Mouse (Mus musculus) T-cell, adult 2 months (primary cell): ENCODE results near the gene C2cd2l.
"Not testable (repeated sequence)": the region's sequence is repeated elsewhere in the genome, so short reads cannot be mapped to it uniquely, and the experiment has no call there.

ENCODE experiments used
- DNase-seq: peaks from one replicate; pipeline ENCODE4 v3.0.0; 2022; ENCODE audit warnings: low spot score

Gene C2cd2l

DNA sequence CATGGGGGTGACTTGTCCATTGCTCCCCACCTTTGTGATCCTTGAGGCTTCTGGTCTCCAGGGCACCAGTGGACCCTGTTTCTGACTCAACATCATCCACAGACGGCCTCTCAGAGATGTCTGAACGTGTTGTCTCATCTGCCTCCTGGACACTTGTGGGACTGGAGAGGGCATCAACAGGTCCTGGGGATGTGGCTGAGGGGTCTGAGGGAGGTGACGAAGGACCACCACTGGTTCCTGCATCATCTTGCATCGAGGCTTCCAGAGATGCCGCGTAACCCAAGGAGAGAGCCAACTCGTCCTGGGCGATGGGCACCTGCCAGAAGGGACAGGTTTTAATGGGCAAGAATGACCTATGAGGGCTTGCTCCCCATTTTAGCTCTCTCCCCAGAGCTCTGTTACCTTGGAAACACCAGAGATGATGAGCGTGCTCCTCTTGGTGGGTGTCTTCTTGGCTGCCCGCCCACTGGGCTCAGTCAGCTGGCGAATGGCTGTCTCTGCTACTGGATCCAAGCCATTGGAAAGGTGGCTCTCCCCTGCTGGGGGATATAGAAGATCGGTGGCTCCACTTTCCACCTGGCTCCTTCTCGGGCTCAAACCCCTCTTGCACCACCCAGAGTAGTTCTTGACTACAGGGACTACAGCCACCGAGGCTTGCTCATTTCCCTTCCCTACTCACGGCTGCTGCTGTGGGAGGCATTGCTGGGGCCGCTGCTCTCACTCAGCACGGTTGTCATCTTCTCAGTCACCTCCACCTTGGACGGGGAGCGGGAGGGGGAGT, 6.4 kb downstream of the C2cd2l start:
- no peak for DNase-seq

- DNase-seq: no peak
Measured at GRCm38 (mm10) chr9:44311136-44312134, 8.7 kb downstream of the C2cd2l start.

GRCm38 (mm10) chr9:44310750-44311135, 9.3 kb downstream of the C2cd2l start:
- no peak for DNase-seq

- DNase-seq: no peak
Measured at GRCm38 (mm10) chr9:44309756-44310155, 10.3 kb downstream of the C2cd2l start.

DNA sequence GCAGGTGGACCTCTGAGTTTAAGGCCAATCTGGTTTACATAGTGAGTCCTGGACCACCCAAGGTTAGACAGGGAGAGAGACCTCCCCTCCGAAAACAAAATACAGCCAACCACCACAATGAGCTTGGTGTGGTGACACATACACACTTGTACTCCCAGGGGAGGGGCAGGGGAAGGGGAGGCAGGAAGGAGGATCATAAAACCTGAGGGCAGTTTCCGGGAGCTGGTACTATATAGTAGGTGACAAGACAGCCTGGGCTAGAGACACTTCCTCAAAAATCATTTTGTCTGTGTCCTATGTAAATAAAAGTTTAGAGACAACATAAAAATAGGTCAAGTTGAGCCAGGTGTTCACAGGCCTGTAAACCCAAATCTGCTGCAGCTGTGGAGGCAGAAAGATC, 12.8 kb downstream of the C2cd2l start:
- DNase-seq: no peak

DNA sequence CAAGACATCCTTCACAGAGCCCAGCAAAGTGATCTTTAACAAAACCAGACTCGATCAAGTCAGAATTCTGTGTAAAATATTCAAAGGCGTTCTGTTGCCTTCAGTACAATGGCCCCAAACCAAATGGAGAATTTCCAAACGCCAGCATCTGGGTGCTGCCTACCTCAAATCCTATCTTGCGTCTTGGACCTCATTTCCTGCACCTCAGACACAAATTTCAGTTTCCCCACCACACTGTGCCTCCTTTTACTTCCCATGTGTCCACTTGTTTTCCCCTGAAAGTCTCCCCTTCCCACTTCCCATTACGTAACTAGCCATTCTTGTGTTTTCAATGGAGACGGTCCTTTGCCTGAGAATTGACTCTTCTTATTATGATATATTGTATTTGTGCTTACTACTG, 13.6 kb downstream of the C2cd2l start:
- DNase-seq: no peak

GRCm38 (mm10) chr9:44305466-44306079, 14.5 kb downstream of the C2cd2l start, which contains the start of gene Hinfp:
Gene Hinfp (minus strand): TSS chr9:44305671.
- peak; percentile 99 for DNase-seq

GRCm38 (mm10) chr9:44300001-44300400, 20.1 kb downstream of the C2cd2l start:
- DNase-seq: not testable (repeated sequence)

DNA sequence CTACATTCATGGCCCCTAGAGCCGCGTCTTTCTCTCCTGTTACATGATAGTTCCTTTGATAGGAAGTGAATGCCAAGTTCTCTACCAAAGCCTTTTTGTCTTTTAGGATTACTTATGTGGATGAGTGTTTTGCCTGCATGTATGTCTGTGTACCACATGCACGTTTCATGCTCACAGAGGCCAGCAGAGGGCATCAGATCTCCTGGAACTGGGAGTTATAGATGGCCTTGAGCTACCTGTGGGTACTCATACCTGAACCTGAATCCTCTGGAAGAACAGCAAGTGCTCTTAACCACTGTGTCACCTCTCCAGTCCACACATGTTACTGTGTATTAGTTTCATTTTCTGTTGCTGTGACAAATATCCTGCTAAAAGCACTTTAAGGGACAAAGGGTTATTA, 27.6 kb downstream of the C2cd2l start:
- peak; percentile 58 for DNase-seq

GRCm38 (mm10) chr9:44288959-44289291, 31.2 kb downstream of the C2cd2l start:
- DNase-seq: no peak

DNA sequence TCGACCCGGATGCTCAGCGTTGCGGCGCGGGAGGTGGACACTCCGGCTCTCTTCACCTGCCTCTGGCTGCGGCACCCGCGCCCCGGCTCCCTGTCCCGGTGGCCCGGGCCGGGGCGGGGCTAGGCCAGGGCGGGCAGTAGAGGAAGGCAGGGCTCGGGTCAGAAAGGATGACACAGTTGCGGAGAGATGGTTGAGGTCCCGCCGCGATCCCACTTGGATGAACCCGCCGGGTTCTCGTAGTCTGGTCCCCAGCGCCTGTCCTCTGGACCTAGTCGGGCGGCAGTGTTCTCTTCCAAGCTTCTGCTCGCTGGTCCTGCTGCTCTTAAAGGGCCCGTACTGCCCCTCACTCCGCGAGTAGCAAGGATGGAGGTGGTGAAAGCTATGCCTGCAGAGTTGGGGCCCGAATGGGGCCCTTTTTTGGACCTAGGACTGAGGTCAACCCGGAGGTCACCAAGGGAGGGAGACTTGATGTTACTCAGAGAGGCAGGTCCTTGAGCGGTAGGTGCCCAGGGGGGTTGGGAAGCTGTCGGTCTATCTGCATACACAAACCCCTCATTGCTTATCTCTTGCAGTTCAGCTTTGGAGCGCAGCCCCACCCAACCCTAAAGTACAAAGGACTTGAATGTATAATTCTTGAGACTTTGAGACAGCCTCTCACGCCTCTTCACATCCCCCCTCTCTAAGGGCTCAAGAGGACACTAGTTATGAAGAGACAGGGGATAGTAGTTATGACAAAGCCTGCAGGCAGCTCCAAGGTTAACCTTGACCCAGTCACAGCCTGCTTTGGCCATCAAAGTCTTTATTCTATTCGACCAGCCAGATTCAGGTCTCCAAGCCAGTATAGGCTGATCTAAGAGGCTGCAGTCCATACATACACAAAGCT, 31.8 kb downstream of the C2cd2l start, which contains the start of gene Abcg4:
Abcg4 (minus strand) TSS at position 540 of the 883 bp plus-strand sequence.
- DNase-seq: no peak

GRCm38 (mm10) chr9:44287401-44288075, 32.5 kb downstream of the C2cd2l start:
- no peak for DNase-seq

DNA sequence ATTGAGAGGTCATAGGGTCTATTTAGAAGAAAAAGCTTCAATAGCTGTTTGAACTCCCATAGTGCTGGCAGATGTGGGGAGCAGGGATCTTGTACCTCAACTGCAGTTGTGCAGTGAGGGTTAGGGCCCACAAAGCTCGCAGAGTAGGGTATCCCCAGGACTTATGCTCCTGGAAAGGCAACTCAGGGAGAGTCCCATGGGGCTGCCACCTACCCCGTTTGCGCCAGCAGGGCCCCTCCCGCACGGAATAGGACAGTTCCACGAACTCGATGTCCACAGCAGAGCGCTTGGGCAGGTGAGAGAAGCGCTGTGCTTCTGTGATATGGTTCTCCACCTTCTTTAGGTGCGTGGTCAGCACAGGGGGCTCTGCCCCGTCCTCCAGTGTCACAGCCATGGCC, 33.1 kb downstream of the C2cd2l start:
- DNase-seq: no peak

DNA sequence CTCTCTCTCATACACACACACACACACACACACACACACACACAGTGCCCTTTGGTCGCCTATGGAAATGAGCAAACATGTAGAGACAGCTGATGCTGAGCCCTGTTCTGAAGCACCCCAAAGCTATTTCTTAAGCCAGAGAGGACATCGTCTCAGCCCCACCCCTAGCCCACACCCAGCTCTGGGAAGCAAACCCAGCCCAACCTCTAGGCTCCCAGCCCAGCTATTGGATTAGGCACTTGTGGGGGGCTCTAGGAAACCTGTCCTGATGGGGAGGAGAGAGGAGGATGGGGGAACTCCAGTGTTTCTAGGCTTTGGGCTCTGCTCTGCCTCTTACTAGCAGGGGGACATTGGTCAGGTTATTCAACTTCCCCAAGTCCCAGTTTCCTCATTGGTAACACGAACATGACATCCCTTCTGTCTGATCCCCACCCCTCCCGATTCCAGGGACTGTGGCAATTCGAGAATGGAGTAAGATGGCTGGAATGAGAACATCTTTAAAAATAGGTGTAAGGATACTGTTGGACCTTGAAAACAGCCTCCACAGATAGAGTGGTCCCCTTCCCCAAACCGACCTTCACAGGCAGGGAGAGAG, 33.7 kb downstream of the C2cd2l start:
- no peak for DNase-seq

GRCm38 (mm10) chr9:44283183-44283582, 36.9 kb downstream of the C2cd2l start:
- DNase-seq: no peak

- DNase-seq: no peak
Measured at GRCm38 (mm10) chr9:44269973-44270372, 50.1 kb downstream of the C2cd2l start.

GRCm38 (mm10) chr9:44269077-44269476, 51.0 kb downstream of the C2cd2l start:
- DNase-seq: peak; percentile 41

- DNase-seq: peak; percentile 18
Measured at GRCm38 (mm10) chr9:44268432-44268831, 51.7 kb downstream of the C2cd2l start, which contains the start of gene Nlrx1. Gene Nlrx1 (minus strand): TSS chr9:44268599.

- peak; percentile 81 for DNase-seq
Measured at GRCm38 (mm10) chr9:44268027-44268360, 52.1 kb downstream of the C2cd2l start.

DNA sequence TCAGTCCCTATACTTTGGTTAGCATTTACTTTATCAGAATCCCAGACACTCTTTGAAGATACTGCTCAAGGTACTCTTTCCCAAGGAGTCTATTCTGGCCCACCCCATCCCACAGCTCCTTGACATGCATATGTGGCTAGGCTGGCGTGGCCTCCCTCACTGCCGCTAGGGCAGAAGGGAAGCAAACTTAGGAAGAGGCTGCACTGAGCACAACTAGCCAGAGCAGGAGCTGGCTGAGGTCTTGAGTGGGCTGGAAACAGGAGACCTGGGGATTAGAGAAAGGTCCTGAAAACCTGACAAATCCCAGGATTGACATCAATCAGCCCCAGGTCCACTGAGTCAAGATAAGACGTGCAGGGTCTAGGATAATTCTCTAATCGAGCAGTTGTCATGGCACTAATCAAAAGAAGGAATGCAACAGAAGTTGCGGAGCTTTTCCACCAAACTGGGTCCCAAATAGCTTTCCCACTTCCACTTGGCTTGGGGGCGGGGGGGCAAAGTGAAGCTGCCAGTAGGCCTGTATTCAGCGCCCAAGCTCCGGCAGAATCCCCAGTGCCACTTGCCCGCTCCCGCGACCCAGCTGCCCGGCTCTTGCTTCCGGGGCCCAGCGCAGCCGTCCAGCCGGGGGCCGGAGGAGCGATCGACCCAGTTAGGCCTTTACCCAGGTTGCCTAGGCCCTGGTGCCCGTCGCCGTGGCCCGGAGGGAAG, 52.6 kb downstream of the C2cd2l start:
- DNase-seq: no peak
